Mouse (Mus musculus): Measurements from ENCODE around the gene Syn3. TPM values are rescaled to one million over a fixed set of nuclear protein-coding genes. Genes with fewer than 3 reads are reported as not detected.

The Syn3 gene
- total RNA-seq, 2 experiments from 2014 or later, result 5.0 to 6.8 TPM

- no peak for DNase-seq (ENCODE audit: low spot score in 2 of 2)
Measured at GRCm38 (mm10) chr10:86018813-86019212, 479.9 kb downstream of the Syn3 start.

DNA sequence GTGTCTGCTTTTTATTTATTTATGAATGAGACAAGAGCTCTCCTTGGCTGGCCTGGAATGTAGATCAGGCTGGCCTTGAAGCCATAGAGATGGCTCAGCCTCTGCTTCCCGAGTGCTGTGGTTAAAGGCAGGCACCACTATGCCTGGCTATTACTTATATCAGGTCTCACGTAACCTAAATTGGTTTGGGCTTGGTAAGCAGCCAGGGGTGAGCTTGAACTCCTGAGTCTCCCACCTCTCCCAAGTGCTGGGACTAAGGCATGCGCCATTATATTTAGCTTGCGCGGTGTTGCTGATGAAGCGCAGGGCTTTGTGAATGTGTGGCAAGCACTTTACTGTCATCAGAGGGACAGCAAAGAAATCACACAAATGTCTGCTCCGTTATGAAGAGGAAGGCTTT, 480.9 kb downstream of the Syn3 start:
- no peak for DNase-seq (ENCODE audit: low spot score in 2 of 2)

DNA sequence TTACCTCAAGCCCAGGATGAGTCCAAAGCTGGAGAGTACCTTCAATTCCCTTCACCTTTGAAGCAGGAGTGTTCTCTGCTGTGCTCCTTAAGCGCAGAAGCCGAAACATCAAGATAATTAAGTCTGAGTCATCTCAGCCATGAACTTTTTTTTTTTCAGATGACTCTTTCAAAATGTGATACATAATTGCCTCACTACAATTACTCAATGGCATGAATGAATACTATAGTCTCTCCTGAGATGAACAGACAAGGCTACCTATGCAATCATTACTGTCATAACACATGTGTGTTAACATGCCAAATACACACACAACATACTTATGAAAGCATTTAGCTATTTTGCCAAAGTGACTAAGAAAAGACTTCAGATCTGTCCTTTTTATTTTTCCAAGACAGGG, 486.9 kb downstream of the Syn3 start, which contains the start of gene Bpifc:
Bpifc (minus strand) TSS at position 115 of the 400 bp plus-strand sequence.
- DNase-seq (ENCODE audit: low spot score in 2 of 2), result no peak

GRCm38 (mm10) chr10:86011172-86011571, 487.5 kb downstream of the Syn3 start:
- DNase-seq (ENCODE audit: low spot score in 2 of 2), result no peak

GRCm38 (mm10) chr10:86010636-86011035, 488.1 kb downstream of the Syn3 start:
- no peak for DNase-seq (ENCODE audit: low spot score in 2 of 2)

DNA sequence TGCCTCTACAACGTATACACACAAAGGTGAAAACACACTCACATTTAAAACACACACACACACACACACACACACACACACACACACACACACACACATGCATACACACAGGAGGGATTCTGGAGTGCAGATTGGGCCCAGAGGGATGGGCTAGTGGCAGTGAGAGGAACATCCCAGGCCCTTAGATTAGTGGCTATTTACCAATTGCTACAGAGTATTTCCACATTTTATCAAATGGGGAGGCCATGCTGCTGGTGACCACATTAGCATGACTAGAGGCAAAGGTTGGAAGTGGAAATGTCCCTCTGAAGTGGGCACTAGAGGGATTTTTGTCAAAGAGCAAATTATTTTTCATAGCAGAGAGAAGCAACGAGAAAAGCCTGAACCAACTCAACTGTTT, 489.0 kb downstream of the Syn3 start:
- no peak for DNase-seq (ENCODE audit: low spot score in 2 of 2)

DNA sequence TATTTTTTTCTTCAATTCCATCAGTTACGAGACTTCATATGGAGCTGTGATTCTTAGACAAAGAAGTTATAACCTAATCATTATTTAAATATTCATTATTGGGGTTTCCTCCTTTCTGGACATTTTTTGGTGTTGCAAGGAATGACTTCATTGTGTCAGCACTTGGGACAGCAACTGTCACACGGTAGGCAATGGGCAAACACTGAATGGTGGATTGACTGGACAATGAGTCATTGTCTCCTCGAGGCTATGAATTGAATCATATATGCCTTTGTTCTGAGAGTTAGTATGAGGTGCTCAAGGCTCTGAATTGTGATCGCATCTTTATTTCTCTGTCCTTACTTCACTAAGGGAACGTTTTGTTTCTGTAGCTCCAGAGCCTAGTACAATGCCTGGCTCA, 492.2 kb downstream of the Syn3 start:
- no peak for DNase-seq (ENCODE audit: low spot score in 2 of 2)

Other genes starting within 250 kb of the Syn3 start
- gene Timp3, start 198.5 kb downstream of the Syn3 start, total RNA-seq (2021), result 100 to 1,000 TPM; 314 to 316 TPM
- gene Hsp90b1, start 206.6 kb upstream of the Syn3 start, total RNA-seq (2021), result 100 to 1,000 TPM; 505 to 525 TPM
- gene Ttc41, start 206.9 kb upstream of the Syn3 start, total RNA-seq (2021), result 1 to 10 TPM; 2.8 to 4.3 TPM

Data from adrenal gland, postnatal 4 days (tissue).